Mouse (Mus musculus) lung, adult 2 months (tissue): ENCODE results near the gene Olfr427.

Source experiments
- CTCF ChIP-seq: fragments of 200-500 bp; IDR thresholded peaks from 2 replicates; pipeline ENCODE4 v1.5.1; 2011; ENCODE audit warnings: mild to moderate bottlenecking, low read length, control low read depth; ENCODE audit not compliant: insufficient read depth
- POLR2A ChIP-seq: fragments of 200-500 bp; IDR thresholded peaks from 2 replicates; pipeline ENCODE4 v1.6.1; 2011; ENCODE audit warnings: low read depth, mild to moderate bottlenecking, control low read depth, low read length, borderline replicate concordance; ENCODE audit errors: extremely low read depth

GRCm38 (mm10) chr1:174131999-174132398 is 35.3 kb downstream of the Olfr427 start:
- TF ChIP-seq CTCF = no peak
- no peak for TF ChIP-seq POLR2A
